Mouse (Mus musculus) lung, embryonic 14.5 days (tissue): ENCODE data around the gene Tmem210. TPM values are rescaled to one million over a fixed set of nuclear protein-coding genes. Genes with fewer than 3 reads are reported as not detected.
A peak's percentile ranks its signal among the peaks of the same experiment; 100 is the strongest.

Source experiments
- ATAC-seq: fragments of 200-750 bp; cut with Nextera tagmentation; 2 replicates; pipeline ENCODE4 v1.8.0; 2017; ENCODE audit warnings: mild to moderate bottlenecking, moderate TSS enrichment, moderate library complexity; ENCODE audit not compliant: insufficient read depth
- DNase-seq: peaks from one replicate; pipeline ENCODE4 v3.0.0-alpha.2; 2015
- H3K27ac ChIP-seq: fragments of 300-500 bp; sonication (generic); 2 replicates; pipeline ENCODE4 v1.5.1; 2014; ENCODE audit warnings: low read depth, mild to moderate bottlenecking, moderate library complexity
- H3K27me3 ChIP-seq: fragments of 300-500 bp; sonication (generic); 2 replicates; pipeline ENCODE4 v1.6.1; 2014; ENCODE audit warnings: low read length, control low read depth; ENCODE audit not compliant: insufficient read depth
- H3K36me3 ChIP-seq: fragments of 300-500 bp; sonication (generic); 2 replicates; pipeline ENCODE4 v1.6.1; 2014; ENCODE audit warnings: control low read depth; ENCODE audit not compliant: insufficient read depth
- H3K4me1 ChIP-seq: fragments of 300-500 bp; sonication (generic); 2 replicates; pipeline ENCODE4 v1.6.1; 2014; ENCODE audit warnings: antibody characterized with exemption, control low read depth; ENCODE audit not compliant: insufficient read depth
- H3K4me2 ChIP-seq: fragments of 300-500 bp; sonication (generic); 2 replicates; pipeline ENCODE4 v1.6.1; 2014; ENCODE audit warnings: mild to moderate bottlenecking
- H3K4me3 ChIP-seq: fragments of 300-500 bp; sonication (generic); 2 replicates; pipeline ENCODE4 v1.5.1; 2014; ENCODE audit warnings: low read depth, low read length
- H3K9ac ChIP-seq: fragments of 300-500 bp; sonication (generic); 2 replicates; pipeline ENCODE4 v1.6.1; 2014
- H3K9me3 ChIP-seq: fragments of 300-500 bp; sonication (generic); 2 replicates; pipeline ENCODE4 v1.6.1; 2016; ENCODE audit warnings: low read depth, low read length, control low read depth
- CTCF ChIP-seq: IDR thresholded peaks from 2 replicates; pipeline ENCODE4 v1.5.1; 2016; ENCODE audit warnings: antibody characterized with exemption, low read depth
- WGBS: fragments of 180-500 bp; shearing (Covaris S2); extraction: QIAGEN DNeasy Blood & Tissue Kit; methylation state at CpG from one replicate; pipeline ENCODE4 v1.1.7; 2014; 5-methylcytosine and 5-hydroxymethylcytosine counted together
- polyA plus RNA-seq: library from polyadenylated mRNA; unstranded; fragments of >200 nt; fragmentation: Nextera tagmentation; extraction: Ambion mirVana; gene quantifications from 2 replicates; pipeline ENCODE4 v1.2.1, GENCODE M21; 2014

Gene Tmem210
- polyA plus RNA-seq, 1 experiment from 2014 or later = not detected

GRCm38 (mm10) chr2:25290101-25290815 is 2.3 kb downstream of the Tmem210 start:
- Histone ChIP-seq H3K27ac (no peak overlapping the region), H3K4me3 (peak overlapping the region; percentile 12; the same call in 1 of the 2 replicates), H3K36me3 (peaks cover 11% of the 10 kb centered on the region), H3K4me1 (0 out of 2 replicates have a peak, but pooled peaks cover 2% of the 10 kb centered on the region), H3K27me3 (peaks cover 58% of the 10 kb centered on the region), H3K4me2 (peak overlapping the region; percentile 19; the same call in 1 of the 2 replicates), H3K9ac (no peak overlapping the region), H3K9me3 (no peaks in the 10 kb centered on the region)
- ATAC-seq (no peak), DNase-seq (no peak)
- 3% methylated on average over 54 of the region's 54 CpGs for WGBS
- TF ChIP-seq CTCF = no peak

DNA sequence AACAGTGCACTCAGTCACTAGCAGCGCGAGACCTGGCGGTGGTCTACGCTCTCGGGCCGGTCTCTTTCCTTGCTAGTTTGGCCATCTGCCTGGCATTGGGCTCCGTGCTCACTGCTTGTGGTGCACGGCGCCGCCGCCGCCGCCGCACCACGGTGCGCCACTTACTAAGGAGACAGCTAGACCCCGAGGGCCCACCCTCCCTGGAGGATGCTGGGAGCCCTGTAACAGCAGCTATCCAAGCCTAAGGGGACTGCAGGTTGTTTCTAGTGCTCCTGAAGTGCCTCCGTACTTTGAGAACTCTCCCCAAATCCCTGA is 2.8 kb downstream of the Tmem210 start:
- peaks cover 58% of the 10 kb centered on the region for H3K27me3 ChIP-seq
- H3K9me3 ChIP-seq = no peaks in the 10 kb centered on the region
- 0% methylated on average over 18 of the region's 18 CpGs for WGBS
- H3K36me3 ChIP-seq = peaks cover 6% of the 10 kb centered on the region
- no peak overlapping the region; the same call in 1 of the 2 replicates for H3K4me3 ChIP-seq
- TF ChIP-seq CTCF = no peak
- no peak for DNase-seq
- 0 out of 2 replicates have a peak, but pooled peaks cover 2% of the 10 kb centered on the region for H3K4me1 ChIP-seq
- ATAC-seq = no peak
- no peak overlapping the region for H3K27ac ChIP-seq
- H3K9ac ChIP-seq = no peak overlapping the region
- peak overlapping the region; percentile 19; the same call in 1 of the 2 replicates for H3K4me2 ChIP-seq

DNA sequence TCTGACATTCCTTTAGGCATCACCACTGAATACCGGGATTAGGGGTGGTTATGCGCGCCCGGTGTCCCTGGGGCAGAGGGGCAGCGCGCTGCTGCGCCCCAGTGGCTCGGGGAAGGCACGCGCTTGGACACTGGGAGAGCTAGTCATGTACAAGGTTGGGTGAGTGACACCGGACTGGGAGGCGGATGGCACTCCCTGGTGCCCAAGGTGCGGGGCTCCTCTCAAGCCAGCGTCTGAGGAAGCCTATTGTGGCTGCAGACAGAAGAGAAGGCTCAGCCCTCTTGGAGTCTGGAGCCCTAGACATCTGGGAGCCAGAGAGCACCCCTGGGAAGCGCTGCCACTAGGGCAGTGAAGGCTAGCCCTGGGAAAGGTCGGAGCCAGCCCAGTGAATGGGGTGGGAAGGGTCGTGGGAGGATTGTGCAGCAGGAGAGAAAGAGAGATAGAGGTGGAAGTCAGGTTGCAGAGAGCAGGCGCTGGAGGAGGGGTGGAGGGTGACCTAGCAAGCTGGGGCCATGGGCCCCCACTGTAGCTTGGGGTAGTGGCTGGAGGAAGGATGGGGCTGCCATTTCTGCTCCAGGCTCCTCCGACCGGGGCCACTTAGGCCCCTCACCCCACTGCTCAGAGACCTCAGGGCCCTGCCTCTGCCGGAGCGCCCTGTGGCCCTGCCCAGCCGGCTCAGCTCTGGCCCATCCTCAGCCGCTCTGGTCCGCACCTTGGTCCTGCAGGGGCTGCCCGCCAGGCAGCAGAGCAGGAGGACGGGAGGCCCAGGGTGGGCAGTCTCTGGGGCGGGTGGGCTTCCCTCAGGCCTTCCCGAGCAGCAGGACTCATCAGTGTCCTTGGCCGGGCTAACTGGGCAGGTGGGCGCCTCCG is 3.5 kb downstream of the Tmem210 start:
- H3K27ac ChIP-seq = no peak overlapping the region
- H3K27me3 ChIP-seq = peaks cover 58% of the 10 kb centered on the region
- no peaks in the 10 kb centered on the region for H3K36me3 ChIP-seq
- peak overlapping the region; percentile 6; the same call in 1 of the 2 replicates for H3K9ac ChIP-seq
- no peak for TF ChIP-seq CTCF
- ATAC-seq (no peak; the same call in 1 of the 2 replicates), DNase-seq (no peak)
- 7% methylated on average over 31 of the region's 32 CpGs for WGBS
- no peaks in the 10 kb centered on the region for H3K9me3 ChIP-seq
- 0 out of 2 replicates have a peak, but pooled peaks cover 2% of the 10 kb centered on the region for H3K4me1 ChIP-seq
- H3K4me3 ChIP-seq = peak overlapping the region; percentile 32
- peak overlapping the region; percentile 56; the same call in 1 of the 2 replicates for H3K4me2 ChIP-seq

DNA sequence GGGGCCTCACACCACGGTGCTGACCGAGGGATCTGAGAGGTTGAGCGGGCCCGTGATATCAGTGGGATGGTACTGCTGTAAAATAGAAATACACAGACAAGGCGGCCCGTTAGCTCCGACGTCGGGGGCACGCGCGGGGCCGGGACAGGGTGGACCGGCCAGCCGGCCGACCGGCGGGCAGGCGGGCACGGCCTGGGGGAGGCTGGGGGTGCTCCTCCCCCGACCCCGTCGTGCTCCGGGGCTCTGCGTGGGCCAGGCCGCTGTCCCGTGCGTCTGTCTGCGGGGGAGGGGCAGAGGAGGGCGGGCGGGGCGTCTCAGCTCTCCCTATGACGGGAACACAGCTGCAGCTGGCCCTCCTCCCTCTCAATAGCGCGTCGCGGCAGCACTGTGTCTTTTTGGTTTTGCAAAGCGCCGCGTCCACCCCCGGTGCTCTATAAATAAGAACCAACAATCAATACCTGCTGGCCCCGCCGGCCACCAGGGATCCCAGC is 4.2 kb downstream of the Tmem210 start:
- Histone ChIP-seq H3K36me3 (no peaks in the 10 kb centered on the region), H3K4me3 (peak overlapping the region; percentile 32), H3K9ac (peak overlapping the region; percentile 6; the same call in 1 of the 2 replicates), H3K4me1 (0 out of 2 replicates have a peak, but pooled peaks cover 2% of the 10 kb centered on the region), H3K4me2 (peak overlapping the region; percentile 56), H3K27ac (no peak overlapping the region), H3K9me3 (no peaks in the 10 kb centered on the region), H3K27me3 (peaks cover 63% of the 10 kb centered on the region)
- ATAC-seq (no peak; the same call in 1 of the 2 replicates), DNase-seq (peak; percentile 24)
- no peak for TF ChIP-seq CTCF
- WGBS = 4% methylated on average over 29 of the region's 43 CpGs

DNA sequence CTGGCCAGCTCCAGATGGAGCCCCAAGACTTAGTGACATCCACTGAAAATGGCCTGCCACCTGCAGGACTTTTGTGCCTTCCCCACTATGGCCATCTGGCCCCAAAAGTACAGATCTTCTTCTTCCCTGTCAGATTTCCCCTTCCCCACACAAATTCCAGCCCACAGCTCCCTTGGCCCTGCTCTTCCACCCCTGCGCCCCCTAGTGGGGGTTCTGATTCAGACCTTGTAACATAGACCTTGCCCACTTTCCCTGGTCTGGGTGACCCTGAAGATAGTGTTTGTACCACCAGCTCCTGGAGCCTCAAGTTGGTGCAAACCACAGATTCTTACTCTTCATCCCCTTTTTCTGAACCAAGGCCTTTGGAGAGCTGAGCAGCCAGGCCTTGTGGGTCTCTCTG is 4.9 kb downstream of the Tmem210 start:
- DNase-seq (peak; percentile 86), ATAC-seq (peak; percentile 46; the same call in 1 of the 2 replicates)
- H3K36me3 ChIP-seq = no peaks in the 10 kb centered on the region
- peaks cover 65% of the 10 kb centered on the region for H3K27me3 ChIP-seq
- TF ChIP-seq CTCF = peak; percentile 88
- no peak overlapping the region for H3K9ac ChIP-seq
- H3K4me1 ChIP-seq = no peaks in the 10 kb centered on the region
- no peak overlapping the region; the same call in 1 of the 2 replicates for H3K4me3 ChIP-seq
- 0% methylated on average over 1 of the region's 1 CpGs for WGBS
- H3K27ac ChIP-seq = no peak overlapping the region
- H3K4me2 ChIP-seq = no peak overlapping the region
- H3K9me3 ChIP-seq = no peaks in the 10 kb centered on the region

- Histone ChIP-seq H3K27ac (no peak overlapping the region), H3K27me3 (peaks cover 57% of the 10 kb centered on the region), H3K9me3 (no peaks in the 10 kb centered on the region), H3K9ac (no peak overlapping the region), H3K36me3 (no peaks in the 10 kb centered on the region), H3K4me3 (no peak overlapping the region), H3K4me1 (no peaks in the 10 kb centered on the region), H3K4me2 (no peak overlapping the region)
- no peak for TF ChIP-seq CTCF
- DNase-seq (no peak), ATAC-seq (no peak)
- 64% methylated on average over 9 of the region's 9 CpGs for WGBS
Observed at GRCm38 (mm10) chr2:25293706-25294105, 5.8 kb downstream of the Tmem210 start.
